In the genomic region with DNA sequence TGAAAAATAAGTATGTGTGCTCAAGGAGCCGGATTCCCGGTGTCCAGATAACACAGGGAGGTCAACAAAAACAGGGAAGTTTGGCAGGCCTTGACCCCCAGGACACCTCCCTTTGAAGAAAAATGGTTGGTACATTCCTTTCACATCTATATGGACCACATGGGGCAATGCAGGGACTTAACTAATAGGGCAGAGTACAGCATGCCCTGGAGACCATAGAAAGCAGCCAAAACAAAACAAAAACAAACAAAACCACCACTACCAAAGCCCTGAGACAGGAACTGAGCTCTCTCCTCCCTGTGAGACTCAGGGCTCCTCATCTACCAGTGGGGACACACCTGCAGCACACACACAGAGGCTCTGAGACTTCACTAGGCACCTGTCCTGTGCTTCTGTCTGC, we compare ENCODE assay signal across 8 mouse cellular contexts. TPM values are rescaled to one million over a fixed set of nuclear protein-coding genes. Genes with fewer than 3 reads are reported as not detected.
DNase-seq lines count a peak whose midpoint lies in the region; ATAC-seq and TF ChIP-seq lines count a peak whose summit lies in the region.

No protein-coding gene starts in this region.

- H3K36me3 ChIP-seq in kidney, adult 2 months (ENCODE audit: control insufficient read depth, insufficient read depth, low read length) = no peaks in the 10 kb centered on the region
- H3K36me3 ChIP-seq in hindbrain, embryonic 13.5 days = no peaks in the 10 kb centered on the region
- no peaks in the 10 kb centered on the region for H3K36me3 ChIP-seq in midbrain, embryonic 12.5 days

- no peaks in the 10 kb centered on the region for H3K9me3 ChIP-seq in hindbrain, embryonic 13.5 days
- H3K9me3 ChIP-seq in midbrain, embryonic 12.5 days = no peaks in the 10 kb centered on the region

- no peak overlapping the region for H3K4me3 ChIP-seq in kidney, adult 2 months (ENCODE audit: insufficient read depth, low read depth, low read length)
- peak overlapping the region; percentile 3; the same call in 1 of the 2 replicates for H3K4me3 ChIP-seq in bone marrow macrophage, adult 2 months (ENCODE audit: insufficient read depth, low read length)
- no peak overlapping the region for H3K4me3 ChIP-seq in hindbrain, embryonic 13.5 days
- H3K4me3 ChIP-seq in midbrain, embryonic 12.5 days = no peak overlapping the region

- no peak for ATAC-seq in hindbrain, embryonic 13.5 days (ENCODE audit: low FRiP score)
- no peak for ATAC-seq in midbrain, embryonic 12.5 days (ENCODE audit: low FRiP score, low read depth)

- H3K9ac ChIP-seq in hindbrain, embryonic 13.5 days = peak overlapping the region; percentile 64; the same call in 1 of the 2 replicates
- no peak overlapping the region for H3K9ac ChIP-seq in midbrain, embryonic 12.5 days (replicated peaks)

- DNase-seq in kidney, adult 2 months = no peak
- no peak for DNase-seq in kidney, postnatal 10 days
- no peak for DNase-seq in left cerebral cortex, postnatal 25 days (ENCODE audit: low spot score in 2 of 2)
- no peak for DNase-seq in natural killer cell, adult 2 months (ENCODE audit: low spot score in 2 of 2)
- no peak for DNase-seq in right cerebral cortex, postnatal 10 days (ENCODE audit: low spot score in 2 of 2)

- TF ChIP-seq CTCF in kidney, adult 2 months (conservative IDR thresholded peaks at IDR 0.05; ENCODE audit: insufficient read depth, insufficient read length, low read depth, low read length) = 0 out of 2 replicates have a peak, but pooled peaks have one; percentile 4
- TF ChIP-seq CTCF in bone marrow macrophage, adult 2 months (IDR thresholded peaks at IDR 0.05; ENCODE audit: low read depth, low read length) = no peak

- TF ChIP-seq POLR2A in kidney, adult 2 months (IDR thresholded peaks at IDR 0.05; ENCODE audit: low read depth, low read length) = no peak
- TF ChIP-seq POLR2A in bone marrow macrophage, adult 2 months (IDR thresholded peaks at IDR 0.05; ENCODE audit: borderline replicate concordance, low read depth, low read length) = no peak

- intact Hi-C loops in left cerebral cortex, postnatal 25 days (cut with DNase I) = no loop called here

- H3K4me1 ChIP-seq in kidney, adult 2 months (ENCODE audit: control insufficient read depth, insufficient read depth, low read length) = peaks cover 78% of the 10 kb centered on the region
- H3K4me1 ChIP-seq in bone marrow macrophage, adult 2 months (ENCODE audit: control insufficient read depth, insufficient read depth, low read length) = peaks cover 26% of the 10 kb centered on the region
- H3K4me1 ChIP-seq in hindbrain, embryonic 13.5 days (replicated peaks) = peaks cover 65% of the 10 kb centered on the region
- H3K4me1 ChIP-seq in midbrain, embryonic 12.5 days = peaks cover 42% of the 10 kb centered on the region

- WGBS in kidney, adult 2 months = 29% methylated on average over 2 of the region's 2 CpGs
- 68% methylated on average over 2 of the region's 2 CpGs for WGBS in hindbrain, embryonic 13.5 days
- WGBS in midbrain, embryonic 12.5 days = 72% methylated on average over 2 of the region's 2 CpGs

- H3K27me3 ChIP-seq in kidney, adult 2 months (replicated peaks; ENCODE audit: control insufficient read depth, insufficient read depth, low read length) = no peaks in the 10 kb centered on the region
- H3K27me3 ChIP-seq in hindbrain, embryonic 13.5 days = 0 out of 2 replicates have a peak, but pooled peaks cover 19% of the 10 kb centered on the region
- H3K27me3 ChIP-seq in midbrain, embryonic 12.5 days = peaks cover 69% of the 10 kb centered on the region

- H3K4me2 ChIP-seq in hindbrain, embryonic 13.5 days = peak overlapping the region; percentile 32
- H3K4me2 ChIP-seq in midbrain, embryonic 12.5 days (replicated peaks) = peak overlapping the region; percentile 46

- H3K27ac ChIP-seq in kidney, adult 2 months (ENCODE audit: insufficient read depth, low read depth, low read length) = peak overlapping the region; percentile 83
- H3K27ac ChIP-seq in bone marrow macrophage, adult 2 months (ENCODE audit: insufficient read depth, low read depth, low read length) = peak overlapping the region; percentile 73
- peak overlapping the region; percentile 58; the same call in 1 of the 2 replicates for H3K27ac ChIP-seq in hindbrain, embryonic 13.5 days
- H3K27ac ChIP-seq in midbrain, embryonic 12.5 days (replicated peaks) = no peak overlapping the region

RNA-seq across cellular contexts. Expression of gene Shb, which starts 18.9 kb away (rescaled TPM):
- polyA plus RNA-seq in kidney, adult 2 months (2012; rRNA removed) = 57.1 and 59.4 TPM in 2 replicates
- 9.8 and 14.8 TPM in 2 replicates for polyA plus RNA-seq in bone marrow macrophage, adult 2 months (2012; ENCODE audit: insufficient read depth, insufficient read length, missing spikeins)
- 3.8 and 5.7 TPM in 2 replicates for polyA plus RNA-seq in hindbrain, embryonic 13.5 days (2015; fragmentation: Nextera tagmentation; extraction: Ambion mirVana)
- polyA plus RNA-seq in midbrain, embryonic 12.5 days (2016; fragmentation: Nextera tagmentation; extraction: Ambion mirVana) = 4.9 and 5.8 TPM in 2 replicates
- total RNA-seq in left cerebral cortex, postnatal 25 days (2021) = 10 to 100 TPM in 1 of 2 experiments, 1 to 10 TPM in 1; 9.0 to 11.8 TPM
